Mouse (Mus musculus): ENCODE measurements around the gene Nploc4. TPM values are rescaled to one million over a fixed set of nuclear protein-coding genes. Genes with fewer than 3 reads are reported as not detected.
"Not testable (repeated sequence)": the region's sequence is repeated elsewhere in the genome, so short reads cannot be mapped to it uniquely, and the experiment has no call there.

Nploc4 gene
- total and polyA plus RNA-seq, 3 experiments, result 40.6 to 115 (median 50.4) TPM

DNA sequence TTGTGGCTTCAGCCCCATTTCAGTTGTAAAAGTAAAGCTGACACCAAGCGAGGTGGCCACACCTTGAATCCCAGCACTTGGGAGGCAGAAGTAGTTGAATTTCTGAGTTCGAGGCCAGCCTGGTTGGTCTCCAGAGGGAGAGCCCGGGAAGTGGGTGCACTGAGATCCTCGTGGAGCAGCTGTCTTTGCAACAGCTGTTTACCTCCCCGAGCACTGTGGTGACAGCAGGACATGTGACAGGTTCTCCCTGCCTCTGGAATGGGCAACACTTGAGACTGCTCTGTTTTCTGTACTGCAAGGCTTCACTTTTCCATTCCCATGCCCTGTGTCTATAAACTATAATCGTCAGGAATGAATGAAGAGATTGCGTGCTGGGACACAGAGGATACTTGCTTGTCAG lies 19.7 kb downstream of the Nploc4 start:
- Histone ChIP-seq H3K9me3 (replicated peaks; ENCODE audit: low read length) (no peaks in the 10 kb centered on the region), H3K36me3 (replicated peaks in 1 of 2; ENCODE audit: control insufficient read depth in 1 of 2, insufficient read depth in 1 of 2, low read length in 1 of 2) (peaks cover 73 to 91% of the 10 kb centered on the region in 2 experiments), H3K4me2 (ENCODE audit: insufficient read depth, low read depth, poor library complexity, severe bottlenecking) (no peak overlapping the region), H3K27ac (ENCODE audit: insufficient read depth, low read depth) (no peak overlapping the region), H3K9ac (ENCODE audit: insufficient read depth, low read depth) (no peak overlapping the region), H3K4me1 (ENCODE audit: control insufficient read depth in 1 of 2, insufficient read depth in 2 of 2) (no peaks in the 10 kb centered on the region), H3K4me3 (replicated peaks in 1 of 3; ENCODE audit: low read depth in 2 of 3, low read length in 2 of 3, poor library complexity in 1 of 3) (no peak overlapping the region), H3K27me3 (replicated peaks) (no peaks in the 10 kb centered on the region), H3K79me2 (replicated peaks; ENCODE audit: control insufficient read depth, extremely low read depth, insufficient read depth, poor library complexity, severe bottlenecking) (peaks cover 3% of the 10 kb centered on the region)
- no peak for DNase-seq (ENCODE audit: extremely low read depth)
- in situ Hi-C loops (cut with MboI; ENCODE audit: low pct_ligation_motif_present, low pct_unique_long_range_greater_than_20kb, low sequenced_read_pairs), result no loop called here
- dilution Hi-C loops (cut with MboI; ENCODE audit: extremely low pct_ligation_motif_present, extremely low pct_unique_long_range_greater_than_20kb, low sequenced_read_pairs), result no loop called here
- TF ChIP-seq MAFK (IDR thresholded peaks at IDR 0.05; ENCODE audit: insufficient replicate concordance, low read length), result no peak
- TF ChIP-seq EP300 (IDR thresholded peaks at IDR 0.05; ENCODE audit: low read length), result no peak
- no peak for TF ChIP-seq NRF1 (IDR thresholded peaks at IDR 0.05; ENCODE audit: low read depth, low read length)
- no peak for TF ChIP-seq TCF12 (IDR thresholded peaks at IDR 0.05; ENCODE audit: low read depth, low read length)
- no peak for TF ChIP-seq MAX (IDR thresholded peaks at IDR 0.05; ENCODE audit: low read length)
- TF ChIP-seq CHD1 (IDR thresholded peaks at IDR 0.05; ENCODE audit: low read depth, low read length), result no peak
- TF ChIP-seq USF1 (IDR thresholded peaks at IDR 0.05; ENCODE audit: low read depth, low read length), result no peak
- no peak for TF ChIP-seq ELF1 (IDR thresholded peaks at IDR 0.05; ENCODE audit: low read depth, low read length)
- TF ChIP-seq TBP (conservative IDR thresholded peaks at IDR 0.05; ENCODE audit: low read depth, low read length), result no peak
- TF ChIP-seq POLR2A (IDR thresholded peaks at IDR 0.05; ENCODE audit: low read depth, low read length), result no peak
- no peak for TF ChIP-seq HCFC1 (IDR thresholded peaks at IDR 0.05; ENCODE audit: low read depth, low read length)
- no peak for TF ChIP-seq MYC (IDR thresholded peaks at IDR 0.05; ENCODE audit: low read depth, low read length)
- no peak for TF ChIP-seq MAZ (IDR thresholded peaks at IDR 0.05; ENCODE audit: low read depth, low read length)
- no peak for TF ChIP-seq SIN3A (IDR thresholded peaks at IDR 0.05; ENCODE audit: low read length)
- TF ChIP-seq RAD21 (IDR thresholded peaks at IDR 0.05; ENCODE audit: low read depth, low read length), result no peak

DNA sequence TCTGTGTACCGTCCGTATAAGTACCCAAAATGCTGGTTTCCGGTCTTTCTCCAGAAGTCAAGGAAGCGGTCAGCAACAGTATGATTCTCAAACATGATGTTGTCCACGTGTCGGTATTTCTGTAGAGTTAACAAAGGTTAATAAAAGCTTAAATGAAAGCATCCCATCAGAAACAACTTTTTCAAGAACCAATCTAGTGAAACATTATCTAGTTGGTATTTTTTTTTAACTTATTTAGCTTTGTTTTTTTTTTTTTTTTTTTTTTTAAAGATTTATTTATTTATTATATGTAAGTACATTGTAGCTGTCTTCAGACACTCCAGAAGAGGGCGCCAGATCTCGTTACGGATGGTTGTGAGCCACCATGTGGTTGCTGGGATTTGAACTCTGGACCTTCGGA lies 23.9 kb downstream of the Nploc4 start:
- in situ Hi-C loops (cut with MboI; ENCODE audit: low pct_ligation_motif_present, low pct_unique_long_range_greater_than_20kb, low sequenced_read_pairs); dilution Hi-C loops (cut with MboI; ENCODE audit: extremely low pct_ligation_motif_present, extremely low pct_unique_long_range_greater_than_20kb, low sequenced_read_pairs): not testable (repeated sequence)
- peaks cover 78 to 95% of the 10 kb centered on the region in 2 experiments for H3K36me3 ChIP-seq (replicated peaks in 1 of 2; ENCODE audit: control insufficient read depth in 1 of 2, insufficient read depth in 1 of 2, low read length in 1 of 2)

More for the DNA sequence above, 23.9 kb downstream of the Nploc4 start:
- not testable (repeated sequence) for H3K79me2 ChIP-seq (replicated peaks; ENCODE audit: control insufficient read depth, extremely low read depth, insufficient read depth, poor library complexity, severe bottlenecking); H3K4me1 ChIP-seq (ENCODE audit: control insufficient read depth in 1 of 2, insufficient read depth in 2 of 2); H3K27ac ChIP-seq (ENCODE audit: insufficient read depth, low read depth); H3K9ac ChIP-seq (ENCODE audit: insufficient read depth, low read depth); H3K9me3 ChIP-seq (replicated peaks; ENCODE audit: low read length); H3K4me2 ChIP-seq (ENCODE audit: insufficient read depth, low read depth, poor library complexity, severe bottlenecking); H3K27me3 ChIP-seq (replicated peaks); H3K4me3 ChIP-seq (replicated peaks in 1 of 3; ENCODE audit: low read depth in 2 of 3, low read length in 2 of 3, poor library complexity in 1 of 3); DNase-seq (ENCODE audit: extremely low read depth)
- TF ChIP-seq CTCF (conservative IDR thresholded peaks at IDR 0.05 in 1 of 2, IDR thresholded peaks at IDR 0.05 in 1 of 2; ENCODE audit: low read depth in 2 of 2, low read length in 2 of 2), result peak; percentile 4 to 16; a peak in 1 of 4 replicates
- peak; percentile 62; the same call in 1 of the 2 replicates for TF ChIP-seq ZNF384 (IDR thresholded peaks at IDR 0.05; ENCODE audit: low read depth, low read length)

Data from CH12.LX (cell line).